Mouse (Mus musculus) kidney, adult 18-20 months (tissue): ENCODE results near the gene Zc3h6.
A peak's percentile ranks its signal among the peaks of the same experiment; 100 is the strongest.
"Not testable (repeated sequence)": the region's sequence is repeated elsewhere in the genome, so short reads cannot be mapped to it uniquely, and the experiment has no call there.

Experiments
- DNase-seq: peaks from one replicate; pipeline ENCODE4 v3.0.0; 2021

Gene Zc3h6

DNA sequence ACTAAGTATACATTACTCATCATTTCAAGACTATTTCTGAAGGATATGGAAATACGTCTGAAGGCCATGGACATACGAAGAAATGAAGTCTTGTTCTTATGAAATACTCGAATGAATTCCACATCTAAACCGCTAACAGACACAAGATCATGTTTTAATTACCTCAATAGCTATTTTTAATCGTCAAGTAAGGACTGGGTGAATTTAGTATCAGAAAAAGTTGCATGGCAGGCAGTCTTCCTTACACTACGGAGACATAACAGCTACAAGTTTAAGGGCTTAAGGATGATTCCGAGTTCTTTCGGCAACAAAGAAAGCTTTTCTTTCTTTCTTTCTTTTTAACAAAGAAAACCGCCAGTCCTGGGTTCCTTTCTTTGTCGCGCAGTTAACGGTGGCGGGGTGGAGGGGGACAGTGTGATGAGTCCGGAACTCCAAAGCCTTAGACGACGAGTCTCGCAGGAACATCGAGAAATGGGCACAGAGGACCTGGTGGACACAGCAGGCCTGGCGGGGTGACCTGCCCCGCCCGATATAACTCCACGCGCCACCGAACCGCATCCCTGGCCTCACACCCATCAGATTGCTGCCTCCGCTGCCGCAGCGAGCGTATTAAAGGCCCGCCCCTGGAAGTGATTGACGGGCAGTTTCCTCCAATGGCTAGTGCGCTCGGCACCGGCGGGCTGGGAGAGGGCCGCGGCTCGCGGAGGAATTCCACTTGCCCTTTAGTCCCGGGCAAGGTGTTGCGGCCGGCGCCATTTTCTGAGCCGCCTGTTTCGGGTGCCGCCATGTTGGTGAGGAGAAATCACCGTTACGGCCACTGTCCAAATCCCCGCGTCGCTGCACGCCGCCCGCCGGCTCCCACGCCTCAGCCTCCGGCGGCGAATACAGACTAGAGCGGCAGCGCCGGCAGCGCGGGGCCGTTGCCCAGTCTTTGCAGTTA lies at the start of gene Zc3h6:
Gene Zc3h6, plus strand, starts transcription at position 762 of the 940 bp plus-strand sequence.
- peak; percentile 100 for DNase-seq

DNA sequence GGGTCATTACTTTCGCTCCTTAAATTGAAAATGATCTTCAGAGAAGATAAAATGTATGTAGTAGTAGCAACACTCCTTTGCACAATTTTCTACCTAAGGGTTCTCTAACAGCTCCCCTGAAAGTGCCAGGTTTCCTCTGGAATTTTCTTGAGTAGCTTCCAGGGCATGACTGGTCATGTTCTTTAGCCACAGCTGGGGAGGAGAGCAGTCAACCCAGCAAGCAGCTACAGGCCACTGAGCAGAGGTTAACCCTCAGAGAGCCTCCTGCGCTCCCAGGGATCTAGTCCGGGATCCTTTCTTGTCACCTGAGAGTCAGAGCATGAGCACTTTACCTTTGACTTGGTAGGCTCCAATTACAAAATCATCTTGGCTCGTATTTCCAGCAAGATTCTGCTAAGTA lies 42.4 kb upstream of the Zc3h6 start:
- no peak for DNase-seq

DNA sequence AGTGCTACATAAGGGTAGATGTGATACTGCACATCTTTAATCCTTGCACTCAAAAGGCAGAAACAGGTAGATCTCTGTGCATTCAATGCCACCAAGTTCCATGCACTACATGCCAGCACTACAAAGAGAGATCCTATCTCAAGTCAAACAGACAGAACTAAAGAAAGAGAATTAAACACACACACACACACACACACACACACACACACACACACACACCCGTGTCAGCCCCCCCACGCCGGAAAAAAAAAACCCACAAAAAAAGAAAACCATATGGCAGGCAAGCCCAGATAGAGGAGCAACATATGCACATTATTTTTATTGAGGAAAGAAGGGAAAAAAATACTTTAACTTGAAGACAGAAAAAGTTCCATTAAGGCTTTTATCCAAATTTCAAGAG lies 38.8 kb upstream of the Zc3h6 start:
- no peak for DNase-seq

GRCm38 (mm10) chr2:128930704-128931103 lies 36.5 kb upstream of the Zc3h6 start:
- no peak for DNase-seq

DNA sequence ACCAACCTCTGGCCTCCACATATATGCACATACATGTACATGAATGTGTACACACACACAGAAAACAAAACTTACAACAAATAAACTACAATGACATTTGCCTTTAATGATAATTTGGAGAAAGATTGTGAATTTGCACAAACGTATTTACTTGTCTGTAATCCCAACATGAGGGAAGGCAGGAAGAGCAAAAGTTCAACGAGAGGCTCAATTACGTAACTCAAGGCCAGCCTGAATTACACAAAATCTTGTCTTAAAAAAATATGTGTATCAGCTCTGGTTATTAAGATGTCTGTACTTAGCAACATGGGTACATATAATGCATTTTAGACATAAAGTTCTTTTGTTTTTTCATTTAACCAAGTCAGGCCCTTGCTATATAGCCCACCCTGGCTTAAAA lies 30.9 kb upstream of the Zc3h6 start:
- DNase-seq = no peak

DNA sequence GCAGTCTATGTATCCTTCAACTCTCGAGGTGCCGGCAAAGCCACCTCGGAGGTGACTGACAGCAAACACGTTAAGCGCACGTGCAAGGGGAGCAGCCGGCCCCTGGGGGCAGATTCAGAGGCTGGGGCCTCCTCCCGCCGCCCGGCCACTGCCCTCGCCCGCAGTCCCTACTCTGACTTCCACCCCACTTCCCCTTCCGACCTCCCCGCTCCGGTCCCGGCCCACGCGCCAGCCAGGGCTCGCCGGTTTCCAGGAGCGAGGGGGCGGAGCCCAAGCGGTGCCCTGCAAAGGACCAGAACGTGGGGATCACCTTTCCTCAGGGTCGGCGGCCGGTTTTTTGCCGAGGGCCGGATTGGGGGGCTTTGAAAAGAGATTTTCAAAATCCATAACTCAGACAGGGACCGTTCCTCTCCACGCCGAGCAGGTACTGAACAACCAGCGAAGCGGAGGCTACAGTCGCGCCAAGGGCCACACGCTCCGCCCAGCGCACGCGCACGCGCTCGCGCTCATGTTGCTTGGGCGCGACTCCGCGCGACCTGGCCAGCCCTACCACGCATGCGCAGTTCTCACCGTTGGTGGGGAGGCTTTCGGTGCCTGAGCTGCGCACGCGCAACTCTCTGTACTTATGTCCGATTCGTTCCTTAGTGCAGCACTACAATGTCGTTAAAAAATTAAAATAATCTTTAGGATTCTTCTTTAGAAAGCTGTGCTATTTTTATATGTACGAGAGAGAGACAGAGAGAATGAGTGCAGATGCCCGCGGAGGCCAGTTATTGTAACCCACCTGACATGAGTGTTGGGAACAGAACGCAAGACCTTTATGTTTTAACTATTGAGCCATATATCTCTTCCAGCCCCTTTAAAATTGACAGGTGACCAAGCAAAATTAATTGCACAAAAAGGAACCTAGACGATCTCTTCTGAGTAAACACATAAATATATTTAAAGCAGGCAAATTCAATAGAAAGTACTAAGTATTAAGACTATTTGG lies 23.4 kb upstream of the Zc3h6 start, which contains the start of gene Zc3h8:
Gene Zc3h8, minus strand, starts transcription at position 540 of the 991 bp plus-strand sequence.
- DNase-seq = peak; percentile 98

GRCm38 (mm10) chr2:128947962-128948588 lies 19.1 kb upstream of the Zc3h6 start:
- no peak for DNase-seq

DNA sequence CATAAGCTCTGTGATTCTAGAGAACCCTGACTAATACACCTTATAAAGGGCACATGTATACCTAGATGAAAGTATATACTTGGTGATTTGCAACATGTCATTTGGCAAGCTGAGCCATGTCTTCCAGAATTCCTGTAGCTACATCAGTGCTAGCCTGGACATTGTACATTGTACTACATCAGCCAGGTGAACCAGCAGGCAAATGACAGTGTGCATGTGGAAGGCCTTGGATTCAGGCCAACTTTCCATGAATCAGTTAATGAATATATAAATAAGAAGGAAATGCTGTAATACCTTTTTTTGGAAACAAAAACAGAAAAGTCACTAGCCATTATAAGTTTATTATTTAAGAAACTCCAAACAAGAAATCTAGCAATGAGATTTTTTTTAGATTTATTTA lies 13.0 kb upstream of the Zc3h6 start:
- DNase-seq = no peak

DNA sequence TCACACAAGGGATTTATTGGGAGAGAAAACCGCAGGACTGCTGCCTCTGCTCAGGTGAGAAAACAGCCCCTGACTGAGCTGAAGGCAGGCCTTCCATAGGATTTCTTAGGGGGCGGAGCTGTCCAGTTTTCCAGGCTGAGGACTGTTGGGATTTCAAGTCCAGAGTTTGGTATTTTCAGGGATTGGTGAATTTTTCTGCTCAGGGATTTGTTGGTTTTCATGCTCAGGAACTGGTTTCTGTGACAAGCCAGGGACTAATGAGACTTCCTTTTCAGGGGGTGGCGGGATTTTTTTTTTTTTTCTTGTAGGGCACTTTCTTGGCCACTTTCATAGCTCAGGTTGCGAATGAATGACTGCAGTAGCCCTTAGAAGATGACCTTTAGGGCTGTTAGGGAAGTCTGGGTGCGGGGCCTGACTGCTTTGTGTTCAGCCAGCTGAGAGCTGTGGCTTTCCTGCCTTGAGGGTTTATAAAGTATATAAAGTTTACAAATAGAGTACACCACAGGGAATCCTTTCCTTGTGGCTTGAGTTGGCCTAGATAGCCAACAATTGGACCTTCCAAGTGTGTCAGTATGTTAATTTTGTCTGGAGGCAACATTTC lies 1.6 kb upstream of the Zc3h6 start:
- DNase-seq = no peak

GRCm38 (mm10) chr2:128966236-128966635 lies 966 bp upstream of the Zc3h6 start:
- no peak for DNase-seq

GRCm38 (mm10) chr2:128967661-128968441 lies 649 bp downstream of the Zc3h6 start, which contains the start of gene Gm10762:
Gene Gm10762, minus strand, starts transcription at chr2:128967725.
- peak; percentile 88 for DNase-seq

GRCm38 (mm10) chr2:128968475-128969083 lies 1.4 kb downstream of the Zc3h6 start:
- DNase-seq = no peak

DNA sequence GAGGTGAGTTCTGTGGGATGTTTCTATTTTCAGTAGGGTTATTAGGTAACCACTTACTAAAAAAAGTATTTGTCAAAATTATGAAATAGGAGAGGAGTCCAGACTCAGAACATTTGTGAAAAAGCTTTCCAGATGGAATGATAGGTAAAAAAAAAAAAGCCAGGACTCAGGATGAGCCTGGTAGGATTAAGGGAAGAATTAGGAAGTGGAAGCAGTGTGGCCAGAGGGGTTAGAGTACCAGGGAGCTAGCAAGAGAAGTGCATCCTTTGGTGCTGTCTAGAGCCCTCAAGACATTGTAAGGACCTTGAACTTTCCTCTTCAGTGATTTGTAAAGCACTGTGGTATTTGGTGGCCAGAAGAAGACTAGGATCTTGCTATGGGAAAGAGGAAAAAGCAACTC lies 5.1 kb downstream of the Zc3h6 start:
- no peak for DNase-seq

- no peak for DNase-seq
These were observed 8.4 kb downstream of the Zc3h6 start for GRCm38 (mm10) chr2:128975572-128975971.

DNA sequence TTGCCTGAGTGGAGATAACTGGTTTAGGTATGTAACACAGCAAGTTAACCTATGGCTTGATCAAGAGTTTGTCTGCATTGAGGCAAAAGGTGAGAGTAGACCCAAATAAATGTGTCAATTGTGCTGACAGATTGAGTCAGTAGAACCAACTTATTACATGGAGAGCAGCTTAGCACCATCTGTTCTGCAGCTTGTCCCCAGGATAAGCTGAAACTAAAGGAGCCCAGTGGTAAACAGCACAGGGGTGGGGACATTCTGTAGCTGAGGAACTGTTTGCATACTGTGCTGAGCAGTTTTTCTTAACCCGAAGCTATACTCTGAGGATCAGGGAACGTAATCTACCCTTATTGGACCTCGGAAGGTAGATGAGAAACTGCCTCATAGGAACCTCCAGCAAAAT lies 17.5 kb downstream of the Zc3h6 start:
- DNase-seq = no peak

- no peak for DNase-seq
These were observed 37.7 kb downstream of the Zc3h6 start for GRCm38 (mm10) chr2:129004872-129005271.

- no peak for DNase-seq
These were observed 39.1 kb downstream of the Zc3h6 start for GRCm38 (mm10) chr2:129006194-129006749.

DNA sequence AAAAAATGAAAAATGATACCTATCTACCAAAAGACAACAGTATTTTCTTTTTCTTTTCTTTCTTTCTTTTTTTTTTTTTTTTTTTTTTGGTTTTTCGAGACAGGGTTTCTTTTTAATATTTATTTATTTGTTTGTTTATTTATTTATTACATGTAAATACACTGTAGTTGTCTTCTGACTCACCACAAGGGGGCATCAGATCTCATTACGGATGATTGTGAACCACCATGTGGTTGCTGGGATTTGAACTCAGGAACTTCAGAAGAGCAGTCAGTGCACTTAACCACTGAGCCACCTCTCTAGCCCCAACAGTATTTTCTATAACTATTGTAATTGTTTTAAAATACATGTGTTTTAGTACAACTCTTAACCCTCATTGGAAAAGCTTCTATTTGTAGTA lies 41.7 kb downstream of the Zc3h6 start:
- DNase-seq = not testable (repeated sequence)

DNA sequence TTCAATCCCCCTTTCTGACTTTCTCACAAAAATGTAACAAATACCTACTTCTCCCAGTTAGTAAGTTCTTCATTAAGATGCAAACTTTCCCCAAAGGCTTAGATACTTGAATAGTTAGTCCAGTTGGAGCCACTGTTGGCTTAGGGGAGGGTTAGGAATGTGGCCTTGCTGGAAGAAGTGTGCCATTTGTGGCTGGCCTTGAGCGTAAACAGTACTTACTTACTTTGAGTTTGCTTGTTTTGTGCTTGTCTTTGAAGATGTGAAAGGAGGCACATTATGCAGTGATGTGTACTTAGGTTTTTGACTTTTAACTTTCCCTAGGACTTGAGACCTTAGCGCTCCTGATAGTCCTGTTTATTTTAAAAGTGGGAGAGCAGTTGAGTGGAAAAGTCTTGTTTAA lies 52.9 kb downstream of the Zc3h6 start:
- DNase-seq = no peak

GRCm38 (mm10) chr2:129024820-129025219 lies 57.6 kb downstream of the Zc3h6 start:
- DNase-seq = no peak

GRCm38 (mm10) chr2:129035381-129035780 lies 68.2 kb downstream of the Zc3h6 start:
- DNase-seq = no peak
